Mouse (Mus musculus) cerebellum, adult 8-10 months (tissue): Measurements from ENCODE around the gene Gabrb1.
"Not testable (repeated sequence)": the region's sequence is repeated elsewhere in the genome, so short reads cannot be mapped to it uniquely, and the experiment has no call there.

Source experiments
- DNase-seq: peaks from one replicate; pipeline ENCODE4 v3.0.0; 2022

The Gabrb1 gene

DNA sequence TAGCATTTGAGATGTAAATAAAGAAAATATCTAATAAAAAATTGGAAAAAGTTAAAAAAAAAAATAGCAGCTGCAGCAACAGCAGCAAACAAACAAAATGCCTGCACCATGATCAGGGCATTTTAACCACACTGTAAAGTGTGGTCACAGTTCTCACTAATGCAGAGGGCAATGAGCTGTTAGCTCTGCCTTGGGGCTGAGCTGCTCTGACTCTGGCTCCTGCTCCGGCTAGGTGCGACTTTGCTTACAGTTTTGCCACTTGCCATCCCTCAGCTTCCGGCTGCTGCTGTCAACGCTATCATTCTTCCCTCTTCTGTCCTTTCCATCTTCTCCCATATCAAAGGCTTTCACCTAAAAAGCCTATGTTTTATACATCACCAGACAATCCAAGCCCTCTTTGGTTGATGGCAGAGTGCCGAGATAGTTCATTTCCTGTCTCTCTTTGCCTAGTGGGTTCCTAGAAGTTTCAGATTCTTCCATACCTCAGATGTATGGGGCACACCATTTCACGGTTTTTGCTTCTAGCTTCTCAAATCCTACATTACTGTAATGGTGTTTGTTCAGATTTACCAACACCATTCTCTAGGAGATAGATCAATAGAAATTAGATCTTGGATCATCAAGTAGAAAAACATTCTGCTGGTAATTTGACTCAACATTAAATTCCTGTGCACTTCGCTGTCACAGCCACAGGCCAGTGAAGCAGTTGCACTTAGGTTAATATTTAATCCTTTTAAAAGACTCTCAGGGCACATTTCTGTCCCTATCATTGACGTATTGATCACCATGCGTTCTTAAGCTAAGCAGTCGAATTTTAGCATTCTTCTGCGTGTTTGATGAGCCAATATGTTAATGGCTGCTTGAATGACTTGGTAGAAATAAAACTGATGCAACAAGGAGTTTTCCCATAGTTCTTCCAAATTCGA, 385.6 kb downstream of the Gabrb1 start:
- DNase-seq, result no peak

DNA sequence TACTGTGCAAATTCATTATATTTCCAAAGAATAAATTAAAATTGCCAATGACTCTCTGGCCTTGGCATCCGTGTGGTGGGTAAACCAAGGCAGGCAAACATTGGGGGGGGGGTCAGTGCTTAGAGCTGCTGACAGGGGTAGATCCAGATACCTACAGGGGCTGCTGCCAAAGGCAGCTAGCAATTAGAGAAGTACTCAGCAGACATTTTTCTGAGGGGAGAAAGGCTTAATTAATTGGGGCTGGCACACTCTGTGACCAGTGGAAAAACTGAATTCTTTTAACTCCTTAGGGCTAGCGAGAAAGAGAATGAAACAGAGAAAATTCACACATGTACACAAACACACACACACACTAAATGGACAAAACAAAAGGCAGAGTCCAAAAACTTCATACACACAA, 388.3 kb downstream of the Gabrb1 start:
- no peak for DNase-seq

DNA sequence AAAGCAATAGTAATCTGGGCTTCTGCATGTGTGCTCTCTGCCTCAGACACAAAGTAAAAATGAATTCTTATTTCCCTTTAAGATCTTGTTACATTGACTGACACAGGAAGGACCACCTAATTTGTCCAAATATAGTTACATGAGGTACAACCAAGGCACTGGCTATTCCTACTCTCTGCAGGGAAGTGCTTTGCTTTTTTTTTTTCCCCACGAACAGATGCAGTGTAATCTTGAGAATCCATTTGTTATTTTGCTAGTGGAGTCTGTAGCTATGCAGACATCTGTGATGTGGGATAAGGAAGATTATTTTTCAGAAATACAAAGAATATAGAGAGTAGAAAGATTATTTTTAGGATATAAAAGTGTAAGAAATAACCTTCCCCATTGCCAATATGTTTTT, 406.2 kb downstream of the Gabrb1 start:
- no peak for DNase-seq

- no peak for DNase-seq
Observed at GRCm38 (mm10) chr5:72068826-72069225, 410.9 kb downstream of the Gabrb1 start.

- not testable (repeated sequence) for DNase-seq
Observed at GRCm38 (mm10) chr5:72069398-72069797, 411.5 kb downstream of the Gabrb1 start.

DNA sequence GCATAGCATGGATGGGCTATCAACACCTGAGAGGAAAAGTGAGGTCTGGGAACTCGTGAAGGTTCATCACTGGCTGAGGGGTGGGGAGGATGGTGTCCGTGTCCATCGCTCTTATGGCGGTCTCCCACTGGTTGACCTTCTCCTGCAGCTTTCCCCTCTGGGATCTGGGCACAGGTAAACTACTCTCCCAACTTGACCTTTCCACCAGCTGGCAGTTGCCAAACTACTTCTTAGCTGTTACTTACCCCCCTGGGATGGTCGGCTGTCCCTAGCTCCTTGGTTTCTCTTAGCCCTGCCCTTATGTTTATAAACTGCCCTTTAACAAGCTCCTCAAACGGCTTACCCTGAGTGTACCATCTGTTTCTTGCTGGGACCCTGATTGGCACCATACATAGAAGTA, 418.9 kb downstream of the Gabrb1 start:
- no peak for DNase-seq

DNA sequence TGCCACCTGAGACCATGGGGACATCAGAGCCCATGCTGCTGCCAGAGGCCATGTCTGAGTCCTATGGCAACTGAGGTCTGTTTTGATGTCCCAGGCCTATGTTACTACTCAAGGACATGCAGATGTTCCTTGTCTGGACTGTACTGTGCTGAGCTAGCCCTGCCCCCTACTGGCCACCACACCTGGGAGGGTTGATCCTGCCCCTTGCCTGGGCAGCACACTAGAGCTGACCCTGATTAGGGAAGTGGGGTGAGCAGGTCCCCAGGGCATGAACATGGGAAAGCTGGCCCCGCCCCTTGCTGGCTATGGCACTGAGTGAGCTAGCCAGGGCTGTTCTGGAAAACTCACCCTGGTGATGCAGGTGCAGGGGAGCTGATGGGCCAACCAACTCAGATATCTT, 428.6 kb downstream of the Gabrb1 start:
- DNase-seq, result no peak

DNA sequence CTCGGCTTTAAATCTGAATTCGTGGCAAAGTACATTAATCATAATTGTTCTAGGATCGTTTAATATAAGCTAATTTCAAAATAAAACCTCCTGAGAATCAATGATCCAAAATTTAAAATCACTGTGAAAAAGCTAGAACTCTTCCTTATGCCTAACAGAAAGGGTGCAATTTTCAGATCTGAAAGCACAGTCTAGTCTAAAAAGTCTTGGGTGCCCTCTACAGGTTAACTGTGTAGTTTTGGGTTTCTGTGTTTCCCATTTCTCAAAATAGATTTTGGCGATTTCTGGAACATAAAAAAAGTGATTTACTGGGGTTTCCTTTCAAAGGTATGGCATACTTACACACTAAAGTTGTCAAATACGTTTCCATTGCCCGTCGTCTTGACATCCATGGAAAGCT, 436.7 kb downstream of the Gabrb1 start:
- no peak for DNase-seq

- DNase-seq, result no peak
Observed at GRCm38 (mm10) chr5:72095015-72095414, 437.1 kb downstream of the Gabrb1 start.

DNA sequence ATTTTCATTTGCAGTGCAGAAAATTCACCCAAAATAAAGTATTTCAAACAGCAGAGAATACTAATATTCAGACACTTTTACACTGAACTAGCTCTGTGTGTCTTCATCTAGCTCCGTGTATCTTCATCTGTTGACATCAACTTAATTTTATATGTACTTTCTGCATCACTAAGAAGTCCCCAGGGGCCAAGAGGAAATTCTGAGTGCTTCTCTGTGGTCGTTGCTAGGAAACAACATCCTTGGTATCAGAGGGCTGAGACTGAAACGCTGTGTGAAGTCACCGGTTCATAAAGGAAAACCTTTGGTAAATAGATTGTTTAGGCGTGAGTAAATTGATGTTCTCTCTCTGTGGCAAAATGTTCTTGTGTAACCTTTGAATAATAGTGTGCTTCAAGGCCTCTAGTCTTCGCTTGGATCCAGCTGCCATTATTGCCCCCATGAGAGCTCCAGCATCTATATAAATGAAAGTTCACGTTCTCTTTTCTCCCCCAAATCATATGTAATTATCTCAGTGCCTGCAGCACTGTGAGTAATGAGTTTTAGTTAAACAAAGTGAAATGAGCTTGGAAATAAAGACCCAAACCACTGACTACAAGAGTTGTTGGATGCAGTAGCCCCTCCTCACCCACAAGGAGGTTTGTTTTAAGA, 446.5 kb downstream of the Gabrb1 start:
- no peak for DNase-seq

DNA sequence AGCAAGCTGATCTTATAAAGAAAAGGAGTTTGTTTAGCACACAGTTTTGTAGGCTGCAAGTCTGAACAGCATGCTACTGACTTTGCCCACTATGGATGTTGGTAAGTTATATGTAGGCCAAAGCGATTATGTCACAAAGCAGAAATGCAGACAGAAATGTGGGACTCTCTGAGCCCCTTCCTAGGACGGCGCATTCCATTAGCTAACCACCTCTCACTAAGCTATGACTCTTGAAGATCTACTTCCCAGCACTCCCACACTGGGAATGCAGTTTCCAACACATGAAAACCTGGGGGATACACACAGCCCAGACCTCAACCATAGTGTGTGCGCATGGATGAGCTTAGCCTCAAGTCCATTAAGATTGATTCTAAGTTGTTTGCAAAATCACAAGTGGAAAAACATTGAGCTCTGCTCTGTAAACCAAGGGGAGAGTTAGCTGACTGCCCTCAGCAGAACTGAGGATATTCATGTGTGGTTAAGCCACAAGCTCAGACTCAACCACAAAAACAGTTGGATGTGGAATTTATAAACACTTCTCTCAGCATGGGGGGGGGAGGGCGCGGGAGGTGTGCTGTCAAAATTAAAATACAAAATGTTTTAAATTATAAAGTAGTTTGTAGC, 464.6 kb downstream of the Gabrb1 start:
- no peak for DNase-seq

GRCm38 (mm10) chr5:72126681-72127080, 468.8 kb downstream of the Gabrb1 start:
- no peak for DNase-seq

- no peak for DNase-seq
Observed at GRCm38 (mm10) chr5:72133906-72134305, 476.0 kb downstream of the Gabrb1 start.

DNA sequence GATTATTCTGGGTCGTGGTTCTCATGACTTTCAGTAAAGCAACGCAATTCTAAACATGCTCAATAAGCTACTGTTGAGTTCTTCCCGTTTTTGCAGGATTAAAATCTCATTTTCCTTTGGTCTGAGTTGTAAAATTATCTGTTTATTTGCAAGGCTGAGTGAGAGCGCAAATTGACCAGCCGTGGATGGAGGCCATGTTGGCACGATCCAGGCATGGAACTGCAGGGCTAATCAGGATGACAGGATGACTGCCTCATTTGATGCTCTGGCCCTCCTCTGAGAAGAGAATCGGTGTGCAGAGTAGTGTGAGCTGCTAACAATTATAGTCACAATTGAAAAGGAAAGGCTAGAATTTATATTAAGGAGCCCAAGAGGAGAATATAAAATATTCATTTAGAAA, 480.3 kb downstream of the Gabrb1 start:
- DNase-seq, result no peak

DNA sequence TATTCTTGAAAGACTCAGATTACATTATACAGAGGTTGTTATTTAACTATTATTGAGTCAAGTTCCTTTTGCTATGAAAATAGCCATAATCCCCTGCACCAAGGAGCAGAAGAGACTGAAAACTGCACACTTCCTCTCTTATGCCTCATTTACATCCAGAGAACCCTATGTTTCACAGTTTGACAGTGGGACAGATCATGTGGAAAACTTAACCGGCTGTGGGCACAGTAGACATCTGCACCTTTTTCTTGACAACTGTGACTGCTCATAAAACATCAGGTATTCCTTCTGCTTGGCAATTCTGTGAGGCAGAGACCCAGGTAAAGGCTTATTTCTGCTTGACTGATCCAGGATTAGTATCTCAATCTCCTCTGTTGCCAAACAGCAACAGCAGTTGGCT, 481.7 kb downstream of the Gabrb1 start:
- no peak for DNase-seq

DNA sequence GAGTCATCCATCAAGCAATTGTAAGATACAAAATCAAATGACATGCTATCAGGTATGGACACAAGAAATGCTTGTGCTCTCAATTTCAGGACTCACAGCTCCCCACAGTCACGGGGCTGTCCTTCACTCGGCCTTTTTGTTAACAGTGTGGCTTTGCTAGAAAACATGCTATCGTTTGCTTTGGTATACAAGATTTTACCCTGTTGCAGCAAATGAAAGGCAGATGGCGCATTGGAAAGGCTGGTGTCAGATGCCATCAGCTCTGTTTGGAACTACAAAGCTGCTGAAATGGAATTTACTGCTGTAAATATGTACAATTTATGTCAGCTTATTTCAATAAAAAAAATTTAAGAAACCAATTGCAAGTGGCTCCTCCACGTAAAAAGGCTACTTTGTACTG, 490.8 kb downstream of the Gabrb1 start:
- no peak for DNase-seq

- no peak for DNase-seq
Observed at GRCm38 (mm10) chr5:72150870-72151269, 493.0 kb downstream of the Gabrb1 start.

DNA sequence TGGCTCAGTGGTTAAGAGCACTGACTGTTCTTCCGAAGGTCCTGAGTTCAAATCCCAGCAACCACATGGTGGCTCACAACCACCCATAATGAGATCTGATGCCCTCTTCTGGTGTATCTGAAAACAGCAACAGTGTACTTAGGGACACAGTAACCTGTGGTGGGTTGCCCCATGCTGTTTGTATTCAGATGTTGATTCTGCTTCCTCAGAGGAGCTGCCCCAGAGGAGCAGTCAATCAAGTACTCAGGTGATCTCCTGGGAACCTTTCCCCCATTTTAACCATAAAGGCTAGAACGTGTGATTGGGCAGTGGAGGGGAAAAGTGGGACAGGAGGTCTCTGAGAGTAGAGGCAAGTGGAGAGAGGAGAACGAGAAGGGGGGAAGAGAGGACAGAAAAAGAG, 497.8 kb downstream of the Gabrb1 start:
- DNase-seq, result not testable (repeated sequence)

- no peak for DNase-seq
Observed at GRCm38 (mm10) chr5:72156598-72156997, 498.7 kb downstream of the Gabrb1 start.

GRCm38 (mm10) chr5:72158667-72159066, 500.8 kb downstream of the Gabrb1 start:
- DNase-seq, result no peak

- DNase-seq, result no peak
Observed at GRCm38 (mm10) chr5:72159537-72159936, 501.6 kb downstream of the Gabrb1 start.

GRCm38 (mm10) chr5:72160781-72161485, 503.0 kb downstream of the Gabrb1 start:
- DNase-seq, result no peak

DNA sequence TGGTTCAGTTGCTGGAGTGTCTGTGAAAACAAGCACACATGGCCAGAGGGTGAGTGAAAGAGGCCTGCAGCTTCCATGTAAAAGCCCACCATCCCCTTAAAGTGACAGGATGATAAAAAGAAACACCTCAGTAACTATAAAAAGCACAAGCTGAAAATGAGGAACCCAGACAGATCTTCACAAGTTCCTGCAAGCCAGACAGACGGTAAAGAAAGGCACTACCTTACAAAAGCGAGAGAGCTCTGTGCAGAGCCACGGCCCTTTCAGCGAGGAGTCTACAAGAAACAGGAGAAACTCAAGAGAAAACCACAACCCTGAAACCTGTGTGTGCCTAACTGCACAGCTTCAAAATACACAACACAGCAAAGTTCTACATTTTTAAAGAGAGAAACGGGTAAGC, 504.9 kb downstream of the Gabrb1 start:
- DNase-seq, result no peak
